Mouse (Mus musculus) Muller cell, postnatal 12 days (primary cell): ENCODE results near the gene Gne.
"Not testable (repeated sequence)": the region's sequence is repeated elsewhere in the genome, so short reads cannot be mapped to it uniquely, and the experiment has no call there.

Experiments used
- DNase-seq: peaks from one replicate; pipeline ENCODE4 v3.0.0-alpha.2; 2015; ENCODE audit errors: inconsistent ontology term

Gene Gne

DNA sequence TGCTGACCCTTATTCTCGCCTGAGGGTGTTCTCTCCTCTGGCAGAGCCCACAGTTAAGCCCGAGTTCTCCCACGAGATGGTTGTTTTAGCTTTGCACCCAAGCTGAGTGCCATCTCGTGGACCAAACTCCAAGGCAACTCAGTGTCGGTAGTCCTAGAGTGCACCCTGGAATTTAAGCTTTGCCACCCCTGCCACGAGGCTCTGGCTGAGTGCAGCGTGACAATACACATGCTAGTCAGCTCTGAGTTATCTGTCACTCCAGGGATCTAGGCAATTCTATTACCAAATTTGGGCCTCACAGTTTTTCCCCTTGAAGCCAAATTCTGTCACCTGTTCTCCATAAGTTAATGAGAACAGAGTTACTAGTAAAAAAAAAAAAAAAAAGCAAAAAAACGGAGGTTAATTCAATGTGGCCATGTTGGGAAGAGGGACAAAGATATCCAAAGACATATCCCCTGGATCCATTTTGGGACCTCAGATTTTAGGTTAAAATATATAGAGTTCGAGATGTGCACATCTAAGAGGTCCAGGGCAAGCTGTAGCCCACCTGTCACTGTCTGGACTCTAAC is 11.0 kb downstream of the Gne start:
- no peak for DNase-seq

DNA sequence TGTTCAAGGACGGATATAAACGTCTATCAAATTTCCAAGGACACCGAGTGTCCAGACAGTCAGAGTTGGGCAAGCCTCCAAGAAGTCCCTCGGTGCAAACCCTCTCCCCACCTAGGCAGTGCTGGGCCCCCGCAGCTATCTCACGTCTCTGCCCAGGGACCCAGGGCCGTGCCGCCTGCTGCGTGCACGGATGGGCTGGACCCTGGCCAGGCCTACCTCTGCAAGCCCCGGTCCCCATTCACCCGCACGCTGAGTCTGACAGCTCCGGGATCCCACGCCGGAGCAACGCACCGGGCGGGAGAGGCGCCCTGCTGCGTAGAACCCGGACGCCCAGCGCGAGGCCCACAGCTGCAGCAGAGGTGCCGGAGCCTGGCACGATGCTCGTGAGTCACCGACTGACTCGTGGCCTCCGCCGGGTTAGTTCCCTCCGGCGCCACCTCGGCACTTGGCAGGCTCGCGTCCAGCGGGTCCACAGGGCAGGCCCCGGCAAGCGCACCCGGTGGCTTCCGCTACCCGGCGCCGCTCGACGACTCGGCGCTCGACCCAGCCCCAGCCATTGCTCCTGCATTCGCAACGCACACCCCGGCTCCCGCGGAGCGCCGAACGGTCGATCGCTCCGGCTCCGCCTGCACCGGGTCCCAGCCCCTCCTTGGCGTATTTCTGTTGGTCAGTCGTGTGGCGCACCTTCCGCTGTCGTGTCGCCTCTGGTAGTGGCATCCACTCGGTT is 11.7 kb downstream of the Gne start:
- peak; percentile 96 for DNase-seq

DNA sequence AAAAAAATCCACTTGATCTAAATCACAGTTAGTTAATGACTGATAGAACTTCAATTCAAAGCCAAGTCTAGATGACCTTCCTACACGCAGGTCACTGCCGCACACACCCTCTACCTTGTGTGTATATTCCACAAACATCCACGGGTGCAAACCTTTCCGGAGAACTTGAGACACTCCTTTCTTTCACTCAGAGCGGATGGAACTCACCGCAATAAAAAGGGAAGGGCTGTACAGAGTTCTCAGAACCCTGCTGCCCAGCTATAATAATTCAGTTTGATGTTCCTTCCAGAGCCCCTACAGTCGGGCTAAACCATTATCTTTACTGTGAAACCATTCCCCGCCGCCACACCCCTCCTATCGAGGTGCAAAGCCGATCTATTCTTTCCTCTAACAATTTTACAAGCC is 12.2 kb downstream of the Gne start:
- no peak for DNase-seq

DNA sequence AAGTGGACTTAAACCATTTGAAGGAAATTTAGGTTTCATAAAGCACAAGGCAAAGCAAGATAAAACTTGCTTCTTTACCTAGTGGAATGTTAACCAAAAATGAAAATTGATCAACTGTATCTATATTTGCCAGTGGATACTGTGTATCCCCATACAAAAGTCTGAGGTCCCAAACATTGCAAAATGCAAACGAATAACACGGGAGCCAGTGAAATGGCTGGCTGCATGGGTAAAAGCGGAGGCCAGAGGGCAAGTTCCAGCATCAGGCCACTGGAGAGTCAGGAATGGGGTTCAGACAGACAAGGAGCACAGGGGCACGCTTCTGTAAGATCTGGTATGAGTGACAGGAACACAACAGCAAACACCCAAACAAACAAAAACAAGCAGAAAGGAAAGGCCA is 13.3 kb downstream of the Gne start:
- no peak for DNase-seq

DNA sequence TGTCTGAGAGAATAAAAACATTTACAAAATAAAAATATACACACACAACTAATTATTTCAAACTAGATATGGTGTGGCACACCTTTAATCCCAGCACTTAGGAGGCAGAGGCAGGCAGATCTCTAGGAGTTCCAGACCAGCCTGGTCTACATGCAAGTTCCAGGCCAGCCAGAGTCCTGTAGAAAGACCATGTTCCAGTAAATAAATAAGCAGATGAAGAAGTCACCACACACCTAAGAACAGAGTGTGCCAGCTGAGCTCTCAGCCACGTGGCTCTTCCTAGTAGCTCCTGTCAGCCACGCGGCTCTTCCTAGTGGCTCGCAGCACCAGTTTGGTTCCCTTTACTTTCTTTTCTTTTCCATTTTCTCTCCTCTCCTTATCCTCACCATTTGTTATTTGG is 14.6 kb downstream of the Gne start:
- no peak for DNase-seq

DNA sequence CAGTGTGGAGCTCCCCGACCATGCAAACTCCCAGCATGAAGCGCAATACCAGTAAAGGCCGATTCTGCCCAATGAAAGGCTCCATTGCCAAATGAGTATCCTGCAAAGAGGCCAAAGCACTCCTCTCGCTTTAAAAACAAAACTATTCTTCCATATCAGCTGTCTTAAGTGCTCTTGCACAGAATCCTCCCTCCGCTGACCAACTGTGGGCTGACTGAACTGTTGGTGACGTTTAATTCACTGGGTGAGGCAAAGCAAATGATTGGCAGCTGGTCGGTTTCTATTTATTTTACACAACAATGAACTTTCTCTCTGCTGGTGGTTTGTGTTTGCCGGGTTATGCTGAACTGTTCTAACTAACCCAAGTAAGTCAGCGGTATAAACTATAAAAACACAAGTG is 15.2 kb downstream of the Gne start:
- no peak for DNase-seq

DNA sequence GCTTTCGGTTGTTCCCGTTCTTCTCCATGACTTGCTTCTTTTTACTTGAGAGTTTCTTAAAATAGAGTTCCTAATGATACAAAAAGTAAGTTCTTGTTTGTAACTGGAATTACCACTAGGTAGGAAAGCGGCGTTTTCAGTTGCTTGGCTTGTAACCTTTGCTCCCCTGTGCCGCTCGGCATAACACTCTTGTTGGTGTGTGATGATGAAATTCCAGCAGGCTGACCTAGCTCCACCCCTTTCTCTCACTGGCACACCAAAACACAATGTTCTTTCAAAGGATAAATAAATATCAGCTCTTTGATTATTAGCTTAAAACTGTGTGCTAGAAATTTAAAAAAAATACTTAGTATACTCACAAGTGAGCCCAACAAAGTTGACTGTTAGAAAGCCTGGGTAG is 17.1 kb downstream of the Gne start:
- DNase-seq: no peak

DNA sequence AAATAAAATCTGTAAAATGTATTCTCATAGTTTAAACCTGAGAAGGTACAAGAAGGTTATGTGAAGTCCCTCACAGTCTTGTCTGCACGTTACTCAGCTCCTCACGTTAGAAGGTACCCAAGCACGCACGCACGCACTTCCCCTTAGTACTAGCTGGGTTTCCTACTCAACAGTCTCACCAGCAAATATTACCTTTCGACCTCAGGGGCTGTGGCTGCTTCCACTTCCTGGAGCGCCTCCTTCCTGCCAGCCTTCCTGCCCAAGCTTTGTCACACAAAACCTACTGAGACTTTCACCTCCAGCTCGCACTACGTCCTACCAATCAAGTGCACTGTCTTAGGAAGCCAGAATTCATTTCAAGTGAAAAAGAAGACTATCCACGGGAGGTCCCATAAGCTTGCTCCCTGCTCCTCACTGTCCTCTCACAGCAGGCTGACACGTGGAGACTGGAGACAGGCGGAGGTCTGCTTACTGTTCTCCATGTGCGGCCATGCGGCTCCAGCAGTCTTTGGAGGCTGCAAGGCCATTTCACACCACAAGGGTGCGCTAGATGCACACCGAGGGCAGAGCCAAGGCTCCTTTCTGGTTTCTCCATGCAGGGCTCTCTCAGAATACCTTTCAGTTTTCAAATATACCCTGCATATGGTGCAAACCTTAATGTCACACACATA is 18.5 kb downstream of the Gne start:
- DNase-seq: peak; percentile 51

DNA sequence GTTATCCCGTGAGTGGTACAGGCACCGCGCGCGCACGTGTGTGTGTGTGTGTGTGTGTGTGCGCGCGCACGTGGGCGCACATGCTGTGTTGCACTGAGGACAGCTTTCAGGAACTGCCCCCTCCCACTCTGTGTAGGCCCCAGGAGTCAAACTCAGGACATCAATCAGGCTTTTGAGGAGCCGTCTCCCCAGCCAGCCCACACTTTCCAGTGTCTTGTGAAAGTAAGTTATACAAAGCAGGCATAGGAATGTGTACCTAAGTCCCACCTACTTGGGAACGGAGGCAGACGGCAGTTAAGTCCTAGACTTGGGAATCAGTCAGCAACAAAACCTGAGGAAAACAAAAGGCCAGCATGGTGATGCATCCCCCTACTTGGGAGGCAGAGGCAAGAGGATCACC is 21.2 kb downstream of the Gne start:
- no peak for DNase-seq

DNA sequence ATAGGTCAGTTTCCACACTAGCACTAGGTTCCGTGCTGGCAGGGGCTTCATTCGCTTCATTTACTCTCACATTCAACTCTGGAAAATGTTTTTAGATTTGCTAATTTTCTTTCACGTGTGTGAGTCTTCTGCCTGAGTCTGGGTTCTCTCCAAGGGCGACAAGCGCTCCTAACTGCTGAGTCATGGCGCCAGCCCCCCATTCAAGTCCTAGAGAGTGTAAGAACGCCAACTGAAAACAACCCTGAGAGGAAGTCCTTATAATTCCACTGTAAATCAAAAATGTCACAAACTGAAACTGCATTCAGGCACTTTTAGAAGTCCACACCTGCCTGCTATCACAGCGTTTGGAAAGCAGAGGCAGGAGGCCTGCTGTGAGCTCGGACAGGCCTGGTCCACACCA is 21.9 kb downstream of the Gne start:
- no peak for DNase-seq

DNA sequence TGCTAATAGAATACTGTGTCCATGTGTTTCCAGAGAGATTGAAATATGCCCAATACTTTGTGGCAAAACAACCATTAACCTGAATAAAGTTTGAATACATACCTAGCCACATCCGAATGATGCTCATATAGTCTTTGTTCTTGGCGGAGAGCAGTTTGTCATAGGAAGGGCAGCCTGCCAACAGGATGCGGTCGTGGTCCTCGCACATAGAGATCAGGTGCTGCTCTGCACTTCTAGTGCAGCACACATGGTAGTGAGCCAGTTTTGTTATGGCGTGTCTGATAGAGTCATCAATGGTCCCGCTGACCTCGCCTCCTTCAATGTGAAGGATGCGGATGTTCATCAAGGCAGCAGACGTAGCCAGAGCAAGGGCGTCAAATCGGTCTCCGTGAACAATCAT is 24.3 kb downstream of the Gne start:
- no peak for DNase-seq

DNA sequence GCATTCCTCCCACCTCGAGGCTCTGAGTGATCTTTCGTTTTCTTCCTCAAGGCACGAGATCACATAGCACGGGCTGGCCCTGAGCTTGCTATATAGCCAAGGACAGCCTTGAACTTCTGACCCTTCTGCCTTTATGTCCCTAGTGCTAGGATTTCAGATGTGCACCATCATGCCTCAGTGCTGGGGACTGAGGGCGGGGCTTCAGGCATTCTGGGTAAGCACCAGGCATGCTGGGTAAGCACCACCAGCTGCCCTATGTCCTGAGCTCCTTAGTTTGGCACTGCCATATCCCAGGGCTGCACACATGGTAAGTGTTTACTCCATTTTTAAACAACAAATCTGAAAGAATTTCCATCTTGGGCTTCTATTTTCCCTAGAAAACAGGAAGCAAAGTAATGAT is 34.2 kb downstream of the Gne start:
- DNase-seq: no peak

DNA sequence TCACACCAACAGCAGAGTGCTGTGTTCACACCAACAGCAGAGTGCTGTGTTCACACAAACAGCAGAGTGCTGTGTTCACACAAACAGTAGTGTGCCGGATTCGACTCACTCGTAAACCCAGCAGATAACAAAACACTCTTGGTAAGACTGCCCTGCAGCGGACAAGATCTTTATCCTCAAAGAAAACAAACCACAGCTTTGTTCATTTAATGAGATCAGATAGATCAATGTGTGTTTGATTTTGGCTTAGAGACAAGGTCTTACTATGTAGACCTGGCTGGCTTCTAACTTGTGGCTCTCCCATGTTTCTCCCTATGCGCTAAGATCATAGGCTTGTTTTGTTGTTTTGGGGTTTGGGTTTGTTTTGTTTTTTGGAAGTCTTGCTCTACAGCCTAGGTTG is 37.9 kb downstream of the Gne start:
- DNase-seq: no peak

DNA sequence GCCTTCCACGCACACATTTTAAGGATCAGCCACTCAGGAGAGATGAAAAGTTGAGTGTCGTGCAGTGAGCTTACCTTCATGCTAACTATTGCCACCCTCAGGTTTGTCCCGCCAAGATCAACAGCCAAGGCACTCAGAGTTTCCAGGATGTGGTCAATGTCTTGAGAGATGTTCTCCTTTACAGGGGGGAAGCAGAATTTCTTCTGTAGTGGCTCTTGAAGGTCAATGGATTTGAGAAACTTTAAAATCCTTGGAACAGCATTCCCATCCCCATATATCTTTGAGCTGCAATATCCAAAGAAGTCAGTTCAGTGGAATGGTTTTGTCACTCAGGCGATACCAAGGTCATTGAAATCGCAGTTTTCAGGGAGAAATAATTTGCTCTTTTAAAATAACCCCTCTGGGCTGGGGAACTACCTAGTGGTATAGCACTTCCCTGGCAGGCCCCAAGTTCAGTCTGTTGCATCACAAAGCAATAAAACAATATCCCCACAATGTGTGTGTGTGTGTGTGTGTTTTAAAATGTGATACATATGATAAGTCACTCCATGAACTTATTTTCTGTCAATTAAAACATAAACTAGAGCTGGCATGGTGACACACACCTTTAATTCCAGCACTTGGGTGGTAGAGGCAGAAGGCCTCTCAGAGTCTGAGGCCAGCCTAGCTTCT is 39.2 kb downstream of the Gne start:
- DNase-seq: no peak

DNA sequence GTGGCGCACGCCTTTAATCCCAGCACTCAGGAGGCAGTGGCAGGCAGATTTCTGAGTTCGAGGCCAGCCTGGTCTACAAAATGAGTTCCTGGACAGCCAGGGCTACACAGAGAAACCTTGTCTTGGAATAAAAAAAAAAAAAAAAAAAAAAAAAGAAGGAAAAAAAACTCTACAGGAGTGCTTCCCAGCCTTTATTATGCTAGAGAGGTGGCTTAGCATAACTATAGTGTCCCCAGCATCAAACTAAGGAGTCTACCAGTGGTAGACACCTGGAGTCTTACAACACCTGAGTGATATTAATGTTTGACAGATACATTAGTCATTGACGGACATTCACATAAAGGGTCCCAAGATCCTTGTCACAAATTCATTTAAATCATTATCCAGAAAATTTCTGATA is 40.8 kb downstream of the Gne start:
- DNase-seq: not testable (repeated sequence)

DNA sequence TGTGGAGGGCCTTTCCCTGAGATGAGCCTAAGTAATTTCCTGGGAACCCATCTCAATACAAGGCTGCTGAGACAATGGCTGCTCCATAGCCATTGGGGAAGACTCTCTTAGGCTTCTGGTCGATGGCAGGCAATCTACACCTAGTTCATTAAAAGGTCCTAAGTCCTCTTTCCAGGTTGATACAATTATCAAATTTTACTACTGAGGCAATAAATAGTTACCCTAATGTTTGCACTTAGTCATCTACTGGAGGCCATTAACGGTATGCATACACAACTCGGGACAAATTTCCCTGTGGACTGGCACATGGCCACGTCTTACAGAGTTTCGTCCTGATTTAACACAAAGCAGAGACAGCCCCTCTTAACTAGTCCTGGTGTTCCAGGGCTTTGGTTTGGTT is 41.5 kb downstream of the Gne start:
- DNase-seq: no peak

DNA sequence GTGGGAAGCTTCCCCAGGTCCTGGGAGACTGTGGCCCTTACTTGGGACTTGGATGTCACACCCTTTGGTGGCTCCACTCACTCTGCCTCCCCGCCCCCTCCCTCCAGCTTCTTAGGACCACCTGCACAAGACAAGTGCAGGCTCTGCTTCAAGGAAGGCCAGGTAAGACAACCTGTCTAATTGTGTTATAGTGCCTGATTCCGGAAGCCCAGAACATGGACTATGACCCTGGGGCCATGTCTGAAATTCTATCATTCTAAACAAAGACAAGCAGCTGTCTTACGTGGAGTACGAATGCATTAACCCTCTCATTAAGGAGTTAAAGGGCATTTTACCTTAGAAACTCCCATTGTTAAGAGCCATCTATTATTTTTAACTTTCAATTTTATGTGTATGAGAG is 43.2 kb downstream of the Gne start:
- no peak for DNase-seq

DNA sequence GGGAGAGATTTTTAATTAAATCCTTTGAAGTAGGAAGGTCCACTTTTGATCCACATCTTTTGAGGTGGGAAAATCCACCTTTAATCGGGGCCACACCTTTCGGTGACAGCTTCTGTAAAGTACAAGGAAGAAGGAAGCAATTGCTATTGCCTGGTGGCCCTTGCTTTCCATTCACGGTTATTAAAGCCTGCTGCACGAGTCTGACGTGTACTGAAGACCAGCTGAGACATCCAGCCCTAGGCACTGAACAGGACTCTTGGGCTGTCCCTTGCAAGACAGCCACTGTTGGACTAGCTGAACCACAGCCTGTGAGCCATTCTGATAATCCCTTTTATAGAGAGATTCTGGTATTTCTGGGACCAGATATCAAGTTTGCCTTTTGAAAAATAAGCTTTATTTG is 47.5 kb downstream of the Gne start:
- no peak for DNase-seq

DNA sequence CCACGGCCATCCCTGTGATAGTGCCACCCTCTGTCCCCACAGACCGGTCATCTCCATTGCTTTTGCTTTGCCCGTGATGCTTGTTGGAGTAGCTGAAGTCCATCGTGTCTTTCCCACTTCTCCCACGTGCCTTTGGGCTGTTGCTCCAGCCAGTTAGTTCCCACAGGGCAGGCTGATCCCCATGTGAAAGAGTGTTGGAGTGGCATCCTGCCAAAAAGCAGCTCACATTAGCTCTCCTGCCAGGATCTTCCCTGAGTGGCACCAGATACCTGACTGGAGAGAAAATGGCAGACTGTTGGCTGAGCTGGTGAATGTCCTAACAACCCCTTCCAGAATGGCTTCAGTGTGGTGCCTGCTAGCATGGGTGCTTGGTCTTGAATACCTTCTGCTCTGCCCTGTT is 52.5 kb downstream of the Gne start:
- peak; percentile 40 for DNase-seq

DNA sequence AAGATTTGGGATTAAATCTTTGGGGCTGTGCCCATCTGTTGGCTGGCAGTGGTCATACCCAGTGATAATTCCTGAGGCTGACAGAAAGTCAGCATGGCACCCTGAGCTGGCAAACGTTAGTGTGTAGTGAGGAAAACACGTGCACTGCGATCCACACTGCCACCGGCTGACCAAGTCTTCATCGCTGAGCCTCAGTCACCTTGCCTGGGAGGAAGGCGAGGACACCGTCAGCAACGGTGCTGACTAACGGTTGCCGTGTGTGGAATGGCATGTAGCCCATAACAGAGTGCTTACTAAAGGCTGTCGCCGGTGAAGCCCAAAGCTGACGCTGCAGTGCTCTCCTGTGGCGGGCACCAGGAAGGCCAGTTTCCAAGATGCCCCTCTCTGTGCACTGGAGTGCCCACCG is 54.3 kb downstream of the Gne start:
- DNase-seq: no peak

DNA sequence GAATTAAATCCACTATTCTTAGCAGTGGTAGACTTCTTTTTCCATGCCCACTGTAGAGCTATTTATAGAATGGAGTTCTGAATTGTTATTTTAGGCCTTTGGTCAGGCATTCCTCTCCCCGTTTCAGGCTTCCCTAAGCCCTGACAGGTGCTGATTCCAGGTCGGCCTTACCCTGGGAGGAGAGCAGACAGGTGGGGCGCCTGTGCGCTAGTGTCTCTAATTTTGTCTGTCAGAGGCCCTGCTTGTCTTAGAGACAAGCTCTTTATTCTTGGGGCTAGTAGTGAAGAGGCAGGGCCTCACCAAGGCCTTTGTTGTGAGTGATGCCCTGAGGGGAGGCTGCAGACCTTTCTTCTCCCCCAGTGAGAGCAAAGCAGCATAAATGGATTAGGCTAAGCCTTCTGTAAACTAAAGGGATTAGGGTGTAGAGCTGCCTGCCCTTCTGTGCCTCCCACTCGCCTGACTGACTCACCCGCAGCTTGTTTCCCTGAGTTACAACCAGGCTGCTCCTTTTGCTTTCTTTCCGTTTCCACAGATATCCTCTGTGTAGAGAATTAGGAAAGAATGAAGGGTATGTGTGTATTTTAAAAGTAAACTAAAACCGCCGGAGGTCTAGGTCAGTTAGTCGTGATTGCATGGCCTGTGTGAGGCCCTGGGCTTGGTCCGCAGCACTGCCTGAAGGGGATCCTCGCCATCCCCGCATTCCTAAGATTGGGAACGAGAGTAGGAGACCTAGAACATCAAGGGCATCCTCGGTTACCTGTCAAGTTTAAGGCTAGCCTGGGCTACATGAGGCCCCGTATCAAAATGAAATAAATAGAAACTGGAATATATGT is 55.5 kb downstream of the Gne start:
- peak; percentile 68 for DNase-seq

DNA sequence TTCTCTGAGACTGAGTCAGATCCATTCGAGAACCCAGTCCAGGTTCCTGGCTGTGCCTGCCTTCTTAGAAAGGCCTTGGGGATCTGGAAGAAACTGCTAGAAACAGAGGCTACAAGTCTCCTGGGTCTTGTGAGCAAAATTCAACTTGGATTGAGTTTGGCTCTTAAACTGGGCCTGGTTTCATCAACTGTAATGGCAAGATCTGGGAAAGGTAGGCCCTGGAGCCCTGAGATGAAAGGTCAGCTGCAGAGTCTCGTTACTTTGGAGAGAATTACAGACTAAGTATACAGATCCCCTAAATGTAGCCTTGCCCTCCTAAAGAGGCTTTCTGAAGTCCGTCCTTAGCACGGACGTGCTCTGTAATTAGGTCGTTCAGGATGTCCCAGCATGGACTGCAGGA is 58.4 kb downstream of the Gne start:
- DNase-seq: no peak
